Mouse (Mus musculus): Measurements from ENCODE around the gene Trim54. TPM values are rescaled to one million over a fixed set of nuclear protein-coding genes. Genes with fewer than 3 reads are reported as not detected.

Trim54 gene
- polyA plus RNA-seq (2016; fragmentation: Nextera tagmentation; extraction: Ambion mirVana): 12.8 and 12.9 TPM in 2 replicates

DNA sequence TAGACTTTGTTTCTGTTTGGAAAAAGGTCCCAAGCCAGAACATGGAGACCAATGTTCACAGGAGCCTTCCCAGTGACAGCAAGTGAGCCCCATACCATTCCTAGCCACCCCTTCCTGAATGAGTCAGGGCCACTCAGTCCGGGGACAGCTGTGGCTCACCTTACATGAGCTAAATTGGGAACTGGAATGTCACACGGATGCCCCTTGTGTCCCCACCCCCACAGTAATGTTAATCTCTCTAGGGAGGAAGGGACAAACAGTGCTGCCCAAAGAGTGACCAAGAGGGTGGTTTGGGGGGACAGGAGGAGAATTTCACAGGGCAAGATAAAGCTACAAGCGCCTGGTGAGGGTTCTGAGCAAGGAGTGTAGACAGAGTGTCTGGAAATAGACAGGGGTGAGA is at the start of gene Trim54:
Gene Trim54, plus strand, starts transcription at position 359 of the 400 bp plus-strand sequence.
- peak within 1 kb of the TSS; percentile 85 for H3K27ac ChIP-seq (ENCODE audit: poor library complexity, severe bottlenecking)
- H3K9me3 ChIP-seq (replicated peaks): no peaks in the 10 kb centered on the region
- 0 out of 2 replicates have a peak, but pooled peaks have one; percentile 42 for ATAC-seq (ENCODE audit: insufficient number of reproducible peaks, low FRiP score)
- H3K9ac ChIP-seq: peak within 1 kb of the TSS; percentile 60
- WGBS: 11% methylated on average over 3 of the region's 3 CpGs
- H3K4me3 ChIP-seq: peak within 1 kb of the TSS; percentile 36
- H3K27me3 ChIP-seq (replicated peaks): no peaks in the 10 kb centered on the region; the same call in 1 of the 2 replicates
- no peaks in the 10 kb centered on the region for H3K36me3 ChIP-seq
- H3K4me2 ChIP-seq: peak within 1 kb of the TSS; percentile 69
- H3K4me1 ChIP-seq (replicated peaks): peaks cover 10% of the 10 kb centered on the region

DNA sequence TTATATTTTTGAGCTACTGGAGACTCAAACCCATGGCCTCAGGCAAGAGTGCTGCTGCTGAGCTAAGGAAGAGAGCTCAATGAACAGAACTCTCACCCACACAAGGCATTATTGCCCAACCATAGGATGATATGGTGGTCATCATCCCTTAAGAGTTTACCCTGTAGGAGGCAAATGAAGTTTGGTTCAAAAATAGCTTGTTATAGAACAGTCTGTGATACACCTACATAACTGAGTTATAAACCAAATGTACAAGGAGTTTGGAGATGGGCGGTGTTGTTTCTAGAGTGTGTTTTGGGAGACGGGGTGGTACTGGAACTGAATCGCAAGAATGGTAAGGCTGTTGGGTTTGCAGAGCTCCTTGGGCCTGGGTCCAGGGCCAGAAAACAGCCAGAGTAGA is 46.7 kb upstream of the Trim54 start:
- no peak overlapping the region for H3K4me3 ChIP-seq
- whole genome bisulfite sequencing: 90% methylated on average over 3 of the region's 3 CpGs

DNA sequence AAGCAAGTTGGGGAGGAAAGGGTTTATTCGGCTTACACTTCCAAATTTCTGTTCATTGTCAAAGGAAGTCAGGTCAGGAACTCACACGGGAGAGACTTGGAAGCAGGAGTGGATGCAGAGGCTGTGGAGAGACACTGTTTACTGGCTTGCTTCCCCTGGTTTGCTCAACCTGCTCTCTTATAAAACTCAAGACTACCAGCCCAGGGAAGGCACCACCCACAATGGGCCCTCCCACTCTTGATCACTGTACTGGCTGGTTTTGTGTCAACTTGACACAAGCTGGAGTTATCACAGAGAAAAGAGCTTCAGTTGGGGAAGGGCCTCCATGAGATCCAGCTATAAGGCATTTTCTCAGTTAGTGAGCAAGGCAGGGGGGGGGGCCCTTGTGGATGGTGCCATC is 45.5 kb upstream of the Trim54 start:
- H3K9ac ChIP-seq: no peak overlapping the region
- peaks cover 100% of the 10 kb centered on the region for H3K36me3 ChIP-seq
- ATAC-seq (ENCODE audit: insufficient number of reproducible peaks, low FRiP score): no peak
- no peaks in the 10 kb centered on the region for H3K9me3 ChIP-seq (replicated peaks)
- 81% methylated on average over 2 of the region's 2 CpGs for WGBS
- H3K27ac ChIP-seq (ENCODE audit: poor library complexity, severe bottlenecking): no peak overlapping the region
- no peaks in the 10 kb centered on the region for H3K4me1 ChIP-seq (replicated peaks)
- H3K4me3 ChIP-seq: no peak overlapping the region
- H3K27me3 ChIP-seq (replicated peaks): no peaks in the 10 kb centered on the region
- no peak overlapping the region for H3K4me2 ChIP-seq

More for the DNA sequence above, 46.7 kb upstream of the Trim54 start:
- ATAC-seq (ENCODE audit: insufficient number of reproducible peaks, low FRiP score): no peak
- Histone ChIP-seq H3K9ac (no peak overlapping the region), H3K9me3 (replicated peaks) (no peaks in the 10 kb centered on the region), H3K27ac (ENCODE audit: poor library complexity, severe bottlenecking) (no peak overlapping the region), H3K4me1 (replicated peaks) (no peaks in the 10 kb centered on the region), H3K27me3 (replicated peaks) (no peaks in the 10 kb centered on the region), H3K4me2 (no peak overlapping the region), H3K36me3 (peaks cover 95% of the 10 kb centered on the region)

DNA sequence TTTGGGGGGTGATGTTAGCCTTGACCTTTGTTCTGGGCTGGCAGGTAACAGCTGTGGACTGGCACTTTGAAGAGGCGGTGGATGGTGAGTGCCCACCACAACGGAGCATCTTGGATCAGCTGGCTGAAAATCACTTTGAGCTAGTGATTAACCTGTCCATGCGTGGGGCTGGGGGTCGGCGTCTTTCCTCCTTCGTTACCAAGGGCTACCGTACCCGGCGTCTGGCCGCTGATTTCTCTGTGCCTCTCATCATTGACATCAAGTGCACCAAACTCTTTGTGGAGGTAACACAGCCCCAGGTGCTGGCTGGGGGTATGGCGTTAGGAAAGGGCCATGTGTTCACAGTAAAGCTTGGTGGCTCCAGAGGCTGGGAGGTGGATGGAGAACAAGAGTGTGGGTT is 44.7 kb upstream of the Trim54 start:
- Histone ChIP-seq H3K9ac (no peak overlapping the region), H3K27ac (ENCODE audit: poor library complexity, severe bottlenecking) (no peak overlapping the region), H3K9me3 (replicated peaks) (no peaks in the 10 kb centered on the region), H3K36me3 (peaks cover 100% of the 10 kb centered on the region), H3K4me2 (no peak overlapping the region), H3K27me3 (replicated peaks) (no peaks in the 10 kb centered on the region), H3K4me3 (no peak overlapping the region), H3K4me1 (replicated peaks) (no peaks in the 10 kb centered on the region)
- no peak for ATAC-seq (ENCODE audit: insufficient number of reproducible peaks, low FRiP score)
- 93% methylated on average over 11 of the region's 11 CpGs for WGBS

DNA sequence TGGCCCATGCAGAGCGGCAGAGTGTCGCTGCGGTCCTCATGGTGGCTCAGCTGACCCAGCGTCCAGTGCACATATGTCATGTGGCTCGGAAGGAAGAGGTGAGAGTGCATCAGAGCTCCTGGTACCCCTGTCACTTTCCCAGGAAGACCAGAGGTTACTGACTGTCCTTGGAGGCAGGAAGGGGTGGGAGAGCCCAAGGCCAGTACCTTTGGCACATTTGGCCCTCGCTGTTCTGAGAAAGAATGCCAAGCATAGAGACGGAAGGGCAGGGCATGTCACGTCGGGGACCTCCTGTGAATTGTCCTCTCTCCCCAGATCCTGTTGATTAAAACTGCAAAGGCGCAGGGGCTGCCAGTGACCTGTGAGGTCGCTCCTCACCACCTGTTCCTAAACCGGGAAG is 43.3 kb upstream of the Trim54 start:
- Histone ChIP-seq H3K27ac (ENCODE audit: poor library complexity, severe bottlenecking) (no peak overlapping the region), H3K36me3 (peaks cover 100% of the 10 kb centered on the region), H3K4me3 (no peak overlapping the region), H3K27me3 (replicated peaks) (no peaks in the 10 kb centered on the region), H3K9ac (no peak overlapping the region), H3K4me2 (no peak overlapping the region), H3K4me1 (replicated peaks) (no peaks in the 10 kb centered on the region), H3K9me3 (replicated peaks) (no peaks in the 10 kb centered on the region)
- WGBS: 91% methylated on average over 12 of the region's 12 CpGs
- ATAC-seq (ENCODE audit: insufficient number of reproducible peaks, low FRiP score): no peak

DNA sequence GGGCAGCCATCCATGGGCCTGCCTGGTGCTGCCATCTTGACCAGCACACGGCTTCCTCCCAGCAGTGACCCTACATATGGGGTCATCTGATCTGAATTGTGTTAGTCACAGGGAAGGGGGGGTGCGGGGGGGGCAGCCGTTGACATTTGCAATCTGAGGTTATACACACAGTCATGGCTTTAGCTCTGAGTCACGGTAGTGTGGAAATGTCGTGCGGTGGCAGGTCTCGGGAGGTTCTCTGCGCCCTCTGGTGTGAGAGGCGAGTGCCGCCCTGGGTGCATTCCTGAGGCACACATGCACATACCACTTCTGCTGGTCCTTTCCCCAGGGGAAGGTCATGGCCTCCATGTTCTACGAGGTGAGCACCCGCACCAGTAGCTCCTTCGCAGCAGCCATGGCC is 40.2 kb upstream of the Trim54 start:
- Histone ChIP-seq H3K36me3 (peaks cover 79% of the 10 kb centered on the region), H3K9ac (no peak overlapping the region), H3K27me3 (replicated peaks) (no peaks in the 10 kb centered on the region), H3K4me1 (replicated peaks) (no peaks in the 10 kb centered on the region), H3K4me2 (no peak overlapping the region), H3K27ac (ENCODE audit: poor library complexity, severe bottlenecking) (no peak overlapping the region), H3K9me3 (replicated peaks) (no peaks in the 10 kb centered on the region), H3K4me3 (no peak overlapping the region)
- 76% methylated on average over 13 of the region's 13 CpGs for WGBS
- no peak for ATAC-seq (ENCODE audit: insufficient number of reproducible peaks, low FRiP score)

DNA sequence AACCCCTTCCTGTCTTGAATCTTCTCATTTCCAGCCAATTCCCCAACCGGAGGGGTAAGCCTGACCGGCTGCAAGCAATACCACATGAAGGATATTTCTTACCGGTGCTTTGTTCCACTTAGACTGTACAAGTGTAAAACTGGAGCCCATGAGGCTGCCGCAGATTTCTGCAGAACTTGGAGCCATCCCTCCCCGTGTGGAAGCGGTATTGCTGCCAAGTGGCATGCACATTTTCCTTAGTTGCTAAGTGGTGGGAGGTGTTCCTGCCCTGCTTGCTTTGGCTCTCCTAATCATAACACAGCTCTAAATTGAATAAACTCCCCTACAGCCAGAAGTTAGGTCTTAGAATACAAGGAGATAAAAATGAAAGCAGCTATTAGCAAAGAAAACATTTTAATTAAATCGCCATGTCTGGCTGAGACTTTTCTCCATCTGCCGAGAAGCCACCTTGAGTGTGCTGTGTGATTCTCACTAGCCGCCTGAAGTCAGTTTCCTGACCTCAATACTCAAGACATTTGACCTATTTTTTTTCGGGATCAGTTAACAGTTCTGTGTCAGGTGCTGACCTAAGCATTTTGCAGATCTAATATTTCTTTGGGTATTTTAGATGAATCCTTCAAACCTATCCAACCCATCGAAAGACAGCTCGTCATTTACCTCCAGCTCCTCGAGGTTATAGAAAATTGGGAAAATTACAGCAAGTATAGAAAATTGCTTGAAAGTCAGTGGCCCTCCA is 36.3 kb upstream of the Trim54 start:
- ATAC-seq (ENCODE audit: insufficient number of reproducible peaks, low FRiP score): no peak

DNA sequence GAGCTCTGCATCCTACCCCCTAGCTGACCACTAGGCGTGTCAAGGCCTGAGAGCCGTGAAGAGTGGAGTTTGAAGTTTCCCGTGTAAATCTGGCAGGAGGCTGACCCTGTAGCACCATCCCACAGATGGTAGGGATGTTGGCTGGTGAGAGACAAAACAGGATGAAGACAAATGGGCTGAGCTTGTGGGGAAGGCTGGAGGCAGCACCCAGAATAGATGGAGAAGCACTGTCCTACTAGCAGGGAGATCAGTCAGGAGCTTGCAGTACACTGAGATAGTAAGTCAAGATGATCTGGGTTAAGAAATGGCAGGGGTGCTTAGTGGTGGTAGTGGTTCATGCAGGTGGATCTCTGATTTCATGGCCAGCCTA is 35.7 kb upstream of the Trim54 start:
- ATAC-seq (ENCODE audit: insufficient number of reproducible peaks, low FRiP score): no peak
- no peak overlapping the region for H3K4me3 ChIP-seq
- H3K4me1 ChIP-seq (replicated peaks): peaks cover 28% of the 10 kb centered on the region
- peaks cover 35% of the 10 kb centered on the region for H3K36me3 ChIP-seq
- H3K9me3 ChIP-seq (replicated peaks): no peaks in the 10 kb centered on the region
- H3K27ac ChIP-seq (ENCODE audit: poor library complexity, severe bottlenecking): no peak overlapping the region
- peaks cover 2% of the 10 kb centered on the region for H3K27me3 ChIP-seq (replicated peaks)
- H3K9ac ChIP-seq: no peak overlapping the region
- 55% methylated on average over 3 of the region's 3 CpGs for WGBS
- H3K4me2 ChIP-seq: no peak overlapping the region

More for the DNA sequence above, 36.3 kb upstream of the Trim54 start:
- Histone ChIP-seq H3K27me3 (replicated peaks) (no peaks in the 10 kb centered on the region), H3K9me3 (replicated peaks) (no peaks in the 10 kb centered on the region), H3K4me3 (no peak overlapping the region), H3K27ac (ENCODE audit: poor library complexity, severe bottlenecking) (no peak overlapping the region), H3K4me1 (replicated peaks) (peaks cover 28% of the 10 kb centered on the region), H3K36me3 (peaks cover 40% of the 10 kb centered on the region), H3K9ac (no peak overlapping the region), H3K4me2 (no peak overlapping the region)
- 70% methylated on average over 13 of the region's 13 CpGs for WGBS

DNA sequence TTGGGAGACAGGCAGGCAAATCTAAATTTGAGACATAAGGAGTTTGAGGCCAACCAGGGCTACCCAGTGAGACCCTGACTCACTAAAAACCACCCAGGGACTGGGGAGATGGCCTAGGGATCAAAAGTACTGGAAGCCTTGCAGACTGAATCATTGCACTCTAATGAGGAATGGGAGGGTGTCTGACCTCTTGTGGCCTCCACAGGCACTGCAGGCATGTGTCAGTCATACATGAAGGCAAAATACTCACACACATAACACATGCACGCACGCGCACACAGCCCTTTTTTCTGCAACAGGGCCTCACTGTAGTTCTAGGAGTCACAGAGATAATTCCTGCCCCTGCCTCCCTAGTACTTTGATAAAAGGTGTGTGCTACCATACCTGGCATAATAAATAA is 35.1 kb upstream of the Trim54 start:
- Histone ChIP-seq H3K4me1 (replicated peaks) (peaks cover 31% of the 10 kb centered on the region), H3K27me3 (replicated peaks) (peaks cover 8% of the 10 kb centered on the region), H3K4me3 (no peak overlapping the region), H3K27ac (ENCODE audit: poor library complexity, severe bottlenecking) (no peak overlapping the region), H3K36me3 (peaks cover 29% of the 10 kb centered on the region), H3K9ac (no peak overlapping the region), H3K4me2 (no peak overlapping the region), H3K9me3 (replicated peaks) (no peaks in the 10 kb centered on the region)
- WGBS: 76% methylated on average over 3 of the region's 3 CpGs
- no peak for ATAC-seq (ENCODE audit: insufficient number of reproducible peaks, low FRiP score)

DNA sequence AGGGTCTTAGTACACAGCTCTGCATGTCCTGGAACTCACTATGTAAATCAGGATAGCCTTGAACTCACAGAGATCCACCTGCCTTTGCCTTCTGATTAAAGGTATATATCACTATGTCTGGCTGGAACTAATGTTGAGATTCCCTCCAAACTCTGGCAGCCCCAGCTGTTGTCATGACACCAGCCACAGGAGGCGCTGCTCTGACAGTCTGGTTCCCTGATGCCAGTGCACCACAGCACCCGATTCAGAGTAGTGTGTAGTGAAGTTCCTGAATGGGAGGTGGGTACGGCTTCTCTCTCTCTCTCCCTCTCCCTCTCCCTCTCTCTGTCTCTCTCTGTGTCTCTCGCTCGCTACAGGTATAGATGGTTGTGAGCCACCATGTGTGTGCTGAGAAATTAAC is 34.2 kb upstream of the Trim54 start:
- H3K36me3 ChIP-seq: peaks cover 19% of the 10 kb centered on the region
- peaks cover 37% of the 10 kb centered on the region for H3K4me1 ChIP-seq (replicated peaks)
- H3K27ac ChIP-seq (ENCODE audit: poor library complexity, severe bottlenecking): peak overlapping the region; percentile 62
- H3K4me3 ChIP-seq: peak overlapping the region; percentile 29
- H3K9ac ChIP-seq: peak overlapping the region; percentile 13; the same call in 1 of the 2 replicates
- WGBS: 8% methylated on average over 5 of the region's 5 CpGs
- peaks cover 12% of the 10 kb centered on the region for H3K27me3 ChIP-seq (replicated peaks)
- H3K9me3 ChIP-seq (replicated peaks): no peaks in the 10 kb centered on the region
- peak overlapping the region; percentile 67 for H3K4me2 ChIP-seq
- ATAC-seq (ENCODE audit: insufficient number of reproducible peaks, low FRiP score): no peak

DNA sequence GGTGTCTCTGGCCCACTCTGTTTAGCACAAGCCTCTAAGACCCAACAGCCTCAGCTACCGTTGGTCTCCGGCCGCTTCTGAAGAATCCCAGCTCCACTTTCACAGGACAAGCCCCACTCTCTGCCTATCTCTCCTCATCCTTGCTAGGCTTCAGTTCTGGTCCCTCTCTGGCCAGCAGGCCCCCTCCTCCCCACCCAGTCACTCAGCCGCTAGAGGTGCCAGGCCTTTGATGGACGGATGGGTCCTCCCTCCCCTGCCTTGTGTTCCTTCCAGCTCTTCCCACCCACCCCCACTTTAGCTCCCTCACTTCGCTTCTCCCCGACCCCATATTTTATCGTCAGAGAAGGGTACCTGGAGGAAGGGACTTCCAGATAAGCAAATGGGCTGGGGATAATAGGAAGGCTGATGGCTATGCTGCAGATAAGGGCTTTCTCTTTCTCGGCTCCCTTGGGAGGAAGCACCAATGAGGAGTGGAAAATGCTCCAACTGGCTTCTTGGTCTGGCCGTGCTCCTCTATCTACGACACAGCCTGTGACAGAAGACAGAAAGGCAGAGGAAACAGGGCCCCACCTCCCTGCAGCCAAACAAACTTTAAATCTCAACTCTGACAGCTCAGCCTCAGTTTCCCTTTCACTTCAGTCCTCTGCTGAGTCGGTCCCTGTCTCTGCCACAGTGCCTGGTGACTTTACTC is 33.4 kb upstream of the Trim54 start:
- peak; percentile 74 for ATAC-seq (ENCODE audit: insufficient number of reproducible peaks, low FRiP score)
- peak overlapping the region; percentile 62 for H3K27ac ChIP-seq (ENCODE audit: poor library complexity, severe bottlenecking)
- peaks cover 37% of the 10 kb centered on the region for H3K4me1 ChIP-seq (replicated peaks)
- H3K9ac ChIP-seq: peak overlapping the region; percentile 45
- H3K4me3 ChIP-seq: peak overlapping the region; percentile 29
- H3K9me3 ChIP-seq (replicated peaks): no peaks in the 10 kb centered on the region
- WGBS: 2% methylated on average over 12 of the region's 12 CpGs
- H3K4me2 ChIP-seq: peak overlapping the region; percentile 67
- H3K27me3 ChIP-seq (replicated peaks): peaks cover 19% of the 10 kb centered on the region
- H3K36me3 ChIP-seq: peaks cover 12% of the 10 kb centered on the region

Data from heart, embryonic 12.5 days (tissue).